Mouse (Mus musculus): ENCODE measurements around the gene Slc9c1.

Slc9c1 gene

GRCm38 (mm10) chr16:45629497-45630105 lies 94.5 kb downstream of the Slc9c1 start:
- peak; percentile 18 for DNase-seq

GRCm38 (mm10) chr16:45630347-45630960 lies 95.3 kb downstream of the Slc9c1 start:
- DNase-seq: peak; percentile 51

- no peak for DNase-seq
Measured at GRCm38 (mm10) chr16:45632420-45632819, 97.3 kb downstream of the Slc9c1 start.

GRCm38 (mm10) chr16:45635826-45636225 lies 100.7 kb downstream of the Slc9c1 start:
- no peak for DNase-seq

GRCm38 (mm10) chr16:45640070-45640762 lies 105.1 kb downstream of the Slc9c1 start:
- DNase-seq: no peak

GRCm38 (mm10) chr16:45641301-45641700 lies 106.2 kb downstream of the Slc9c1 start:
- no peak for DNase-seq

- no peak for DNase-seq
Measured at GRCm38 (mm10) chr16:45643944-45644343, 108.8 kb downstream of the Slc9c1 start.

- peak; percentile 18 for DNase-seq
Measured at GRCm38 (mm10) chr16:45644380-45644779, 109.3 kb downstream of the Slc9c1 start.

- no peak for DNase-seq
Measured at GRCm38 (mm10) chr16:45651497-45651896, 116.4 kb downstream of the Slc9c1 start.

- DNase-seq: no peak
Measured at GRCm38 (mm10) chr16:45653009-45653933, 118.2 kb downstream of the Slc9c1 start.

GRCm38 (mm10) chr16:45653934-45654332 lies 118.8 kb downstream of the Slc9c1 start, which contains the start of gene BC016579:
TSS of gene BC016579 (minus strand) at chr16:45654068.
- DNase-seq: peak; percentile 29

GRCm38 (mm10) chr16:45654465-45654864 lies 119.4 kb downstream of the Slc9c1 start:
- DNase-seq: no peak
